Mouse (Mus musculus) neural tube, embryonic 15.5 days (tissue): ENCODE results near the gene Lamtor2. TPM values are rescaled to one million over a fixed set of nuclear protein-coding genes. Genes with fewer than 3 reads are reported as not detected.

Source experiments
- ATAC-seq: fragments of 200-750 bp; cut with Nextera tagmentation; 2 replicates; pipeline ENCODE4 v1.8.0; 2017; ENCODE audit warnings: mild to moderate bottlenecking, moderate TSS enrichment, moderate library complexity; ENCODE audit not compliant: low FRiP score
- H3K27ac ChIP-seq: fragments of 300-500 bp; sonication (generic); replicated peaks from 2 replicates; pipeline ENCODE4 v1.5.1; 2015; ENCODE audit warnings: mild to moderate bottlenecking, inconsistent platforms
- H3K27me3 ChIP-seq: fragments of 300-500 bp; sonication (generic); replicated peaks from 2 replicates; pipeline ENCODE4 v1.6.1; 2015; ENCODE audit warnings: inconsistent platforms
- H3K36me3 ChIP-seq: fragments of 300-500 bp; sonication (generic); 2 replicates; pipeline ENCODE4 v1.6.1; 2015; ENCODE audit warnings: inconsistent platforms
- H3K4me1 ChIP-seq: fragments of 300-500 bp; sonication (generic); 2 replicates; pipeline ENCODE4 v1.6.1; 2015; ENCODE audit warnings: inconsistent platforms
- H3K4me2 ChIP-seq: fragments of 300-500 bp; sonication (generic); 2 replicates; pipeline ENCODE4 v1.6.1; 2015; ENCODE audit warnings: inconsistent platforms, mild to moderate bottlenecking, moderate library complexity
- H3K4me3 ChIP-seq: fragments of 300-500 bp; sonication (generic); replicated peaks from 2 replicates; pipeline ENCODE4 v1.5.1; 2015; ENCODE audit warnings: mild to moderate bottlenecking, inconsistent platforms
- H3K9ac ChIP-seq: fragments of 300-500 bp; sonication (generic); replicated peaks from 2 replicates; pipeline ENCODE4 v1.6.1; 2015; ENCODE audit warnings: mild to moderate bottlenecking, inconsistent platforms
- H3K9me3 ChIP-seq: fragments of 300-500 bp; sonication (generic); replicated peaks from 2 replicates; pipeline ENCODE4 v1.6.1; 2016; ENCODE audit warnings: inconsistent platforms
- whole genome bisulfite sequencing: fragments of 180-500 bp; shearing (Covaris S2); methylation state at CpG from one replicate; pipeline ENCODE4 v1.1.7; 2015; ENCODE audit warnings: mixed read lengths; 5-methylcytosine and 5-hydroxymethylcytosine counted together
- polyA plus RNA-seq: library from polyadenylated mRNA; unstranded; fragments of >200 nt; fragmentation: Nextera tagmentation; extraction: Ambion mirVana; gene quantifications from 2 replicates; pipeline ENCODE4 v1.2.1, GENCODE M21; 2015

Gene Lamtor2
- polyA plus RNA-seq, 1 experiment from 2014 or later: 193 TPM

- Histone ChIP-seq H3K27ac (peak overlapping the region; percentile 95), H3K27me3 (no peaks in the 10 kb centered on the region), H3K4me3 (peak overlapping the region; percentile 75), H3K9ac (peak overlapping the region; percentile 90), H3K36me3 (peaks cover 17% of the 10 kb centered on the region), H3K9me3 (no peaks in the 10 kb centered on the region), H3K4me2 (peak overlapping the region; percentile 73), H3K4me1 (peaks cover 40% of the 10 kb centered on the region)
- no peak for ATAC-seq
- WGBS: 25% methylated on average over 16 of the region's 16 CpGs
Measured at GRCm38 (mm10) chr3:88552082-88552645, 710 bp downstream of the Lamtor2 start.

GRCm38 (mm10) chr3:88551586-88551985 lies 1.3 kb downstream of the Lamtor2 start:
- ATAC-seq: no peak
- peak overlapping the region; percentile 90 for H3K9ac ChIP-seq

GRCm38 (mm10) chr3:88548180-88548917 lies 4.5 kb downstream of the Lamtor2 start, which contains the start of gene Rab25:
Gene Rab25, minus strand, starts transcription at chr3:88548300.
- Histone ChIP-seq H3K4me1 (peaks cover 25% of the 10 kb centered on the region), H3K4me3 (no peak within 1 kb of the TSS), H3K9me3 (no peaks in the 10 kb centered on the region), H3K4me2 (no peak within 1 kb of the TSS), H3K27me3 (no peaks in the 10 kb centered on the region), H3K27ac (no peak within 1 kb of the TSS), H3K9ac (no peak within 1 kb of the TSS), H3K36me3 (no peaks in the 10 kb centered on the region)
- no peak for ATAC-seq
- 48% methylated on average over 18 of the region's 18 CpGs for WGBS

More at GRCm38 (mm10) chr3:88551586-88551985, 1.3 kb downstream of the Lamtor2 start:
- Histone ChIP-seq H3K4me1 (peaks cover 40% of the 10 kb centered on the region), H3K36me3 (peaks cover 11% of the 10 kb centered on the region), H3K9me3 (no peaks in the 10 kb centered on the region), H3K4me2 (peak overlapping the region; percentile 73), H3K27ac (no peak overlapping the region), H3K4me3 (peak overlapping the region; percentile 75), H3K27me3 (no peaks in the 10 kb centered on the region)
- WGBS: 85% methylated on average over 4 of the region's 4 CpGs

GRCm38 (mm10) chr3:88546674-88547418 lies 6.0 kb downstream of the Lamtor2 start:
- Histone ChIP-seq H3K27me3 (no peaks in the 10 kb centered on the region), H3K4me1 (peaks cover 25% of the 10 kb centered on the region), H3K27ac (no peak overlapping the region), H3K9me3 (no peaks in the 10 kb centered on the region), H3K4me3 (no peak overlapping the region), H3K36me3 (no peaks in the 10 kb centered on the region), H3K4me2 (no peak overlapping the region), H3K9ac (no peak overlapping the region)
- WGBS: 82% methylated on average over 6 of the region's 6 CpGs
- ATAC-seq: no peak

GRCm38 (mm10) chr3:88544955-88545591 lies 7.8 kb downstream of the Lamtor2 start:
- Histone ChIP-seq H3K4me3 (no peak overlapping the region), H3K27me3 (no peaks in the 10 kb centered on the region), H3K4me1 (peaks cover 19% of the 10 kb centered on the region), H3K27ac (no peak overlapping the region), H3K9me3 (no peaks in the 10 kb centered on the region), H3K4me2 (no peak overlapping the region), H3K9ac (no peak overlapping the region), H3K36me3 (peaks cover 5% of the 10 kb centered on the region; the same call in 1 of the 2 replicates)
- 68% methylated on average over 20 of the region's 20 CpGs for WGBS
- ATAC-seq: no peak

GRCm38 (mm10) chr3:88544514-88544913 lies 8.4 kb downstream of the Lamtor2 start:
- H3K27me3 ChIP-seq: no peaks in the 10 kb centered on the region
- no peaks in the 10 kb centered on the region for H3K9me3 ChIP-seq
- H3K4me3 ChIP-seq: no peak overlapping the region
- no peak overlapping the region for H3K4me2 ChIP-seq
- 41% methylated on average over 5 of the region's 5 CpGs for WGBS
- H3K9ac ChIP-seq: no peak overlapping the region
- no peak overlapping the region for H3K27ac ChIP-seq
- peaks cover 9% of the 10 kb centered on the region; the same call in 1 of the 2 replicates for H3K36me3 ChIP-seq
- ATAC-seq: no peak
- peaks cover 22% of the 10 kb centered on the region for H3K4me1 ChIP-seq

GRCm38 (mm10) chr3:88543651-88544410 lies 9.0 kb downstream of the Lamtor2 start:
- Histone ChIP-seq H3K9me3 (no peaks in the 10 kb centered on the region), H3K9ac (no peak overlapping the region), H3K4me2 (no peak overlapping the region), H3K4me1 (peaks cover 26% of the 10 kb centered on the region), H3K4me3 (no peak overlapping the region), H3K27me3 (no peaks in the 10 kb centered on the region), H3K27ac (no peak overlapping the region), H3K36me3 (peaks cover 12% of the 10 kb centered on the region; the same call in 1 of the 2 replicates)
- WGBS: 73% methylated on average over 5 of the region's 5 CpGs
- ATAC-seq: no peak

- H3K4me3 ChIP-seq: no peak overlapping the region
- no peaks in the 10 kb centered on the region for H3K9me3 ChIP-seq
- no peak overlapping the region for H3K27ac ChIP-seq
- no peak overlapping the region for H3K4me2 ChIP-seq
- H3K27me3 ChIP-seq: no peaks in the 10 kb centered on the region
- peaks cover 19% of the 10 kb centered on the region for H3K36me3 ChIP-seq
- 85% methylated on average over 8 of the region's 8 CpGs for WGBS
- ATAC-seq: no peak
- peaks cover 33% of the 10 kb centered on the region for H3K4me1 ChIP-seq
- no peak overlapping the region for H3K9ac ChIP-seq
Measured at GRCm38 (mm10) chr3:88543174-88543573, 9.7 kb downstream of the Lamtor2 start.

- Histone ChIP-seq H3K36me3 (peaks cover 26% of the 10 kb centered on the region), H3K4me3 (no peak overlapping the region), H3K4me2 (no peak overlapping the region), H3K27me3 (no peaks in the 10 kb centered on the region), H3K4me1 (peaks cover 40% of the 10 kb centered on the region), H3K9ac (no peak overlapping the region), H3K27ac (no peak overlapping the region), H3K9me3 (no peaks in the 10 kb centered on the region)
- ATAC-seq: peak; percentile 15; the same call in 1 of the 2 replicates
- WGBS: 75% methylated on average over 4 of the region's 4 CpGs
Measured at GRCm38 (mm10) chr3:88542486-88542885, 10.4 kb downstream of the Lamtor2 start.

- peaks cover 46% of the 10 kb centered on the region for H3K4me1 ChIP-seq
- H3K27ac ChIP-seq: 0 out of 2 replicates have a peak overlapping the region, but pooled peaks have one; percentile 23
- no peak overlapping the region for H3K4me2 ChIP-seq
- WGBS: 48% methylated on average over 7 of the region's 7 CpGs
- no peaks in the 10 kb centered on the region for H3K27me3 ChIP-seq
- H3K36me3 ChIP-seq: peaks cover 33% of the 10 kb centered on the region
- H3K4me3 ChIP-seq: no peak overlapping the region
- H3K9ac ChIP-seq: no peak overlapping the region
- ATAC-seq: no peak
- no peaks in the 10 kb centered on the region for H3K9me3 ChIP-seq
Measured at GRCm38 (mm10) chr3:88541622-88542401, 11.1 kb downstream of the Lamtor2 start.
